Mouse (Mus musculus): Measurements from ENCODE around the gene Map4k3.
"Not testable (repeated sequence)": the region's sequence is repeated elsewhere in the genome, so short reads cannot be mapped to it uniquely, and the experiment has no call there.

The Map4k3 gene

DNA sequence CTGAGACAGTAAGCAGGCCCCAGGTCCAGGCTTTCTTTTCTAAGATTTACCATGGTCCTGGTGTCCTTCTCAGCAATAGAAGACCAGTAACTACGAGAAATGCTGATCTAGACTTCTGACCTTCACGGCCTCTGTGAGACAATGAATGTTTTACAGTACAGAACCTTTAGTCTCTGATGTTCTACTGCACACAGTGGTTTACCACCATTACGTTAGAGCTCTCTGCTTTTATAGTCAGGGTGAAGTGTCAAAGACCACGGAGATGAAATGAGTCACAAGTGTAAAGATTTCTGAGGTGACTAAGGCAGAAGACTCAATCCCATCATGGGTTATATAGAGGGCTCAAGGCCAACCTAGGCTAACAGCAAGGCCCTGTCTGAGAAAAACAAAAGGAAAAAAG lies 95.9 kb downstream of the Map4k3 start:
- no peak for DNase-seq (ENCODE audit: low spot score)

DNA sequence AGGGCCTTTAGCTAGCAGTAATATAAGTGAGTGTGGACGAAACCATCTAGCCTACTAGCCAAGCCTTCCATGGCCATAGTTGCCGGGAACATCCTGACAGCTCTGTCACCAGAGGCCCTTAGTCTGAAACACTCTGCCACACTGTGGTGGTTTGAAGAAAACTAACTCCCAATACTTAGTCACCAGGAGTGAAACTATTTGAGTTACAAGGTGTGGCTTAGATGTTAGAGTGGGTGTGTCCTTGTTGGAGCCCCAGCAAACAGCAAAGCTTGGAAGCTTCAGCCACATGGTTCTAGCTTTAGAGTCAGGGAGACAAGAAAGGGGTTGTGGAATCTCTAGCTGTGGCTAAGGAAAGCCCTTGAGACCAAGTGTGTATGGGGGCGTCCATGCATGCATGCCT lies 97.3 kb downstream of the Map4k3 start:
- no peak for DNase-seq (ENCODE audit: low spot score)

DNA sequence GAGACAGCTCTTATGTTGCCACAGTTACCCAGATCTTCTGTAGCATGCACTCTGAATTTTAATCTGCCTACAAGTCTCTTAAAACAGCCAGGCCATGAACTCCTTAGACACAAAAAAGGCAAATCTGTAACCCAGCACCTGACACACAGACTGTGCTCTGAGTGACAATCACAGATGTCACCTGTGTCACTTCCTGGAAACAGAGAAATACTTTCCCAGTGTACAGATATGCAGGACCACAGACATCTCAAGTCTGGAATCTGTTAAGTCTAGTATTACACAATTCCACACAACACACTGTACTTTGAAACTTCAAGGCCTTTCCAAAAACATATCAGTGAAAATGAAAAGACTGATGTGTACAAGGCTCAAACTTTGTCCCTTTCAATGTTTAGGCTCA lies 103.3 kb downstream of the Map4k3 start:
- DNase-seq (ENCODE audit: low spot score): no peak

DNA sequence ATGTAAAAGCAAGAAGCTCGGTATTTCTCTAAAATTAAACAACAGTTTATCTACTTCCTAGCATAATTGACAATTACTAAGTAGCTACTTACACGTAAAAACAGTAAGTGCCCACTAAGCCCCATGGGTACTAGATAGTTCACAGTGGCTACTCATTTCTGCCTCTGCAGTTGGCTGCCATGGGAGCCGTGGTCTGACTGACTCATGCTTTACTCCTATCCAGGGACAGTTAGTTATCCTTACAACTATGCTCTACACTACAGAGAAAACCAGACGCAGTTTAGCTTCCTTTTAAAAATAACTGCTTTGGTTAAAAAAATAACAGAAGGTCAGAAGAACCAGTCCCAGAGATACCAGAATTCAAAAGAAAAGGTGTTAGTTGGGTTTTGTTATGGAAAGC lies 106.6 kb downstream of the Map4k3 start:
- no peak for DNase-seq (ENCODE audit: low spot score)

DNA sequence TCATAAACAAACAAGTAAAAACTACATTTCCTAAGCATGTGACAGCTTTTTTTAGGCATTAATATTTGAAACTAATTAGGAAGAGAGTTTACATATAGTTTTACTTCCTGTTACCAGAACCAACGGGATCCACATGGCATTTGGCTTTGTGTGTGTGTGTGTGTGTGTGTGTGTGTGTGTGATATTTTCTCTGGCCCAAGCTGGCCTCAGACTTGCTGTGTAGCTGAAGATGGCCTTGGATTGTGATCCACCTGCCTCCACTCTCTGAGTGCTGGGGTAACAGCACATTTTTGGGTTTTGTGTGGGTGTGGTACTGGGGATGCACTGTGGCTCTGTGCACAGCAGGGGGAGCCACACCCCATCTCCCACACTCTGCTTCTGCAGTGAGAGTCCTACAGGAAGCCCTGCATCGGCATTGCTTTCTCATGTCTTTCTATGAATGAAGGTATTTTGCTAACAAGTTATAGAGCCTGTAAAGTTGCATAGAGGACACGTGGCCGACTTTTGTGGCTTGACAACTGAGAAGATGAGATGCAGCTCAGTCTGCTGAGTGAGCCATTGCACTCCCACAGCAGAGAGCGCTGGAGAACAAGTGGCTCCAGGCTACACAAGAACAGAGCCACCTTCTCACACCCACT lies 107.4 kb downstream of the Map4k3 start:
- peak; percentile 53 for DNase-seq (ENCODE audit: low spot score)

DNA sequence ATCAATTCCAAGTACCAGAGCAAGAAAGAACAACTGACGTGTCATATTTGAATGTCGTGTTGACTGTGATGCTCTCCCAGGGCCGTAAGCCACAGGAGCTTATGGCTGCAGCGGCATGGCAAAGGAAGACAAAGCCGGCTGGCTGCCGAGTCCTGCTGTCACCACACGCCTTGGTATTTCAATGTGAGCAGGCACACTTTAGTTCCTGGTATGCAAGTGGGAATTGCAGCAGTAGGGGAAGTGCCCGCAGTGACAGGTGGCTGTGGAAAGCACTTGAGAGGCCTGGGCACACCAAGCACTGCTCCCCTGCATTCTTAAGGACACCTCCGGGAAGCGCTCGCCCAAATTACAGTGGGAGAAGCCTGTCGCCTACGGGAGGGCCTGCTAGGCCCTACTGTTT lies 108.7 kb downstream of the Map4k3 start:
- DNase-seq (ENCODE audit: low spot score): no peak

DNA sequence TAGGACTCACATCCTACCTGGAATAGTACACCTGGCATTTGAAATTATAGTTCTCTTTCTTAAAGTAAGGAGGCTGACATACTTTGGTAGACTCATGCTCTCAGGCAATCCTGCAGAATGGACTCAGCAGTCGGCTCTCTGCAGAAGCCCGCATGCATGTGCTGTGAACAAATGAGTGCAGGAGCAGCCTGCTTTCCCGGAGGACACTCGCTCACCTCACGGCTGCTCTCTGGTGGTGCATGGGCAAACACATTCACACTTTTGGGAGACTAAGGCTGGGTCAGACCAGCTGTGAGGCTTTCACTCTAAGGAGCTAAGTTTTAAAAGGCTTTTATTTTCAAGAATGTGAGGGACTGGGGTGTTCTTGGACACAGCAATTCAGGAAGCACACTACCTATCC lies 109.4 kb downstream of the Map4k3 start:
- DNase-seq (ENCODE audit: low spot score): no peak

DNA sequence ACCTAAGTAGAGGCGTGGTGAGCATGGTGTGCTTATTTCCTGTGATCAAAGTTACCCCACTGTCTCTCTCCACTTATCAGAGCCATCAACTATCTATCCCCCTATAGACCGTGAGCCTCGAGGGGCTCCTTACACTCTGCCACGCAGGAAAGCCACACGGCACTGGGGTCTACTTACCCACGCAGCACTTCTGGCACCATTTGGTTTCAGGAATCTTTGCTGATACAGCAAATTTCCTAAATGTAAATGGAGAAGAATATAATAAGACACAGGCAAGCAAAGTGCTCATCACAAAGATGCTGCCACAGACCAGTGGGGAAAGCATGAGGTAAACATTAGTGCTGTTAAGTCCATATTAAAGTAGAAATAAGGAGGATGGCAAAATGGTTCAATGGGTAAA lies 124.5 kb downstream of the Map4k3 start:
- DNase-seq (ENCODE audit: low spot score): no peak

DNA sequence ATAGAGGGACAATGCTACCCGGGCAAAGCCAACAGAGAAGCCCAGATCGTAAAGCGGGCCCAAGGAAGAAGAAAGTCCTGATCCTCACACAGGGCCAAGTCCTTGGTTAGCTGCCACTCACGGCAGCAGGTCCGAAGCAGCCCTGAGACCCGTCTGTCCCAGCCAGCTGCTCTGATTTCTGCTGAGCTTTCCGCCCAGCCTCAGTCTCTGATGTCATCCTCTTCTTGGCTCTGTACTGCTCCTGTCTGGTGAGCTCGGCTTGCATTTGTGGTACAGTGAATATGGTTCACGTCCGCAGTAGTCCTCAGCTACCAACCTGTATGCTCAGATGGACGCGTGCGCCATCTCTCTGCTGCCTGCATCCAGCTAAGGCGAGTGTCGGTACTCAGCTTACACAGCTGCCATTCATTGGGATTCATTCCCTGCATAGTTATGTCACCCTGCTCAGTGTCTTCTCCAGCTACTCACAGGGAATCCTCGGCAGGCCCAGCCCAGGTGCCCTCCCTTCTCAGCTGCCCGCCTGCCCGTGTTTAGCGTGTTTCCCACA lies 125.1 kb downstream of the Map4k3 start:
- DNase-seq (ENCODE audit: low spot score): no peak

DNA sequence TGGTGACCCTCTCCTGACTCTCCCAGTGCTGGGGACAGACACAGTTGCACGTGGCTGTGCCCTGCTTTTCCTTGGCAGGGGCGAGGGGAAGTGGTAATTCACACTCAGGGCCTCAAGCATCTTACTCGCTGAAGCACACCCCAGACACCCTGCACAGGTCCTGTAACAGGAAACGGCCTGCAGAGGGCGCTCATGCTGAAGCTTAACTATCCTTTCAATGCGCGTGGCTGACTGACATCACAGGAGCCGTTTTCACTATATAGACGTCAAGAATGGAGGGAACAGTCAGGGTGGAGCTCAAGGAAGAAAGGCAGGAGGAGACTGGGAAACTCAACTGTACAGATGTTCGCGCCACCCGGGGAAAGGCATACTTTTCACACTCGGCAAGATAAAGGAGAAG lies 126.9 kb downstream of the Map4k3 start:
- DNase-seq (ENCODE audit: low spot score): peak; percentile 18

DNA sequence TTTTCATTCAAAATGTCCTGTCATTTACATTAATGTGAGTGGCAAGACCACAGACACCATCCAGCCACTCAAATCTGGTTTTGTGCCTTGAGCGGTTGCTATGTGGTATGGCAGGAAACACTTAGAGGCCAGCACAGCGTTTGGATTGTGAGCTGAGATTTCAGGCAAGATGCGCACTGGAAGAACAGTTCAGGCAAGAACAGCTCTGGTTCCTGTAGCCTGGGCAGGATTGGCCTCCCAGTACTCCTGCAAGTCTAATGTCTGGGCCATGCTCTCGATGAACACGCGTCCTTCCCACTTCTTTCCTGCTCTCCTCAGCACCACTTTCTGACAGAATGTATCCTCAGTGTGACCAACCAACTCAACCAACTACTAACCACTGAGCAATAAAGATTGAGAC lies 145.2 kb downstream of the Map4k3 start:
- DNase-seq (ENCODE audit: low spot score): no peak

DNA sequence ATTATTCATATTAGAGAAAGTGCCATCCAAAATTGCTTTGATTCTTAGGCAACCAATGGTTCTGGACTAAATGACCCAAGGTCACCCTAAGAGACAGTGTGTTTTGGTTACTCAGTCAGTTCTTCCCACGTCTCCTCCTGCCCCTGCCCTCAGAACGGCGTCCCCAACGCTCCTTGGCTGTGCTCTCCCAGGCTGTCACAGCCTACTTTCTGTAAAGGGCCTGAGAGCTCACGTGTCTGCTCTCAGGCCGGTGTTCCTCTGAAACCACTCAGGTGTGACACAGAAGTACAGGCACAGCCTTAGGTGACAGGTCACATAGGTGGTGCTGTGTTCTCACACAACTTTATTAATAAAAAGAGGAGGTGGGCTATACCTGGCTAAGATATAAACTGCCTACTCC lies 148.4 kb downstream of the Map4k3 start:
- DNase-seq (ENCODE audit: low spot score): no peak

DNA sequence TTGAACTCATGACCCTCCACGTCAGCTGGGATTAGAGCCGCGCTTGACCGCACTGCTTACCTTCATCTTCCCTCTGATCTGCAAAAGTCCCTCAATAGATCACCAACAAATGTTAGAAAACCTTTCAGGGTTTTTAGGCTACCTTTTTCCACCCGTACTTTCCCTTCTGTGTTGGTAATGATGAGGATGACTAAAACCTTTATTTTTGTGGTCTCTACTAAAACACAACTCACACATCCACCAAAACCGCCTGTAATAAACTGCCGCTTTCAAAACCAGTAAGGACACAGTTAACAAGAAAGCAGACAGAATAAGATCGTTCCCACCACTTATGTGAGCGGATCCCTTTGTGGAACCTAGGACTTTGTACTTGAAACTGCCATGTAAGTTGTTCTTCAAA lies 149.2 kb downstream of the Map4k3 start:
- no peak for DNase-seq (ENCODE audit: low spot score)

DNA sequence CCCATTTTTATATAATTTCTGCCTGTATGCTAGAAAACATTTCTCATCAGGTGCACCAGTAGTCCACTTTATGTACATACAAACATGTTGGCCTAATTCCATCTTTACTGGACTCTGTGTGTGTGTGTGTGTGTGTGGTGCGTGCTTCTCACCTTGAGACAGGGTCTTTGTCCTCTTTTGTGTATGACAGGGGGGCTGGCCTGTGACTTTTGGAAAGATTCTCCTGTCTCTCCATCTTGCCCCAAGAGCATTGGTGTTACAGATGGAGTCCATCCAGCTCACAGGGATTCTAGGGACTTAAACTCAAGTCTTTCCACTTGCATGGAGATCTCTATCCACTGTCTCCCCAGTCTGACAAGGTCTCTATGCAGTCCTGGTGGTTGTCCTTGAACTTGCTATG lies 150.2 kb downstream of the Map4k3 start:
- DNase-seq (ENCODE audit: low spot score): no peak

DNA sequence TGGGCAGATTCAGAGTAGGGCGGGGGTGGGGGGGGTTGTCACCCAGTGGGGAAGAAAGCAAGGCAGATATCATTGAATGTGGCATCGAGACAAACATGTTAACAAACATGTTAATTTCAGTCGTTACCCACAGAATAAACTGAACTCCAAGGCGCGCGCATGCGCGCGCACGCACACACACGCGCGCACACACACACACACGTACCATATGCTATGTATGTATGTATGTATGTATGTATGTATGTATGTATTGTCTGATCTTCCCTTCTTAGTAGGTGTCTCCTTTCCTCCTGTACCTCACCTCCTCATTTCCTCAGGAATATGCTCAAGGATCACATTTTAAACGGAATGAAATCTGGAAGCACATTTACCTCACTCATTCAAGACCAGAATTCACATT lies 150.6 kb downstream of the Map4k3 start, which contains the start of gene Cdkl4:
Gene Cdkl4 (minus strand): TSS at position 175 of the 400 bp plus-strand sequence.
- no peak for DNase-seq (ENCODE audit: low spot score)

DNA sequence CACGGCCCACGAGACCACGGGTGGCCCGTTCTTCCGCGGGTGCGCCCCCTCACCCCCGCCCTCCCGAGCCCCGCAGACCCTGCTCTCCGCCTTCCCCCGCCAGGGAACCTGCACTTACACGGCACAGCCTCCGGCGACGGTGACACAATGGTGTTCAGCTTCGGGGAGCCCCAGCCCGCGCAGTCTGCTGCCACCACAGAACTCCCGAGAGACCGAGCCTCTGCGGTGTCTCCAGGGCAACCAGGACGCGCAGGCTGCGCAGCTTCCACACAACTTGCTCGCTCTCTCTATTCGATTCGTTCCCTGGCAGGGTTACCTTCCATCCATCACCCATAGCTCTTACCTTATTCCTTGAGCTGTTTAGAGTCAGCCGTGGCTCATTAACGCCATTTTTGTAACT lies 151.1 kb downstream of the Map4k3 start:
- peak; percentile 21 for DNase-seq (ENCODE audit: low spot score)

DNA sequence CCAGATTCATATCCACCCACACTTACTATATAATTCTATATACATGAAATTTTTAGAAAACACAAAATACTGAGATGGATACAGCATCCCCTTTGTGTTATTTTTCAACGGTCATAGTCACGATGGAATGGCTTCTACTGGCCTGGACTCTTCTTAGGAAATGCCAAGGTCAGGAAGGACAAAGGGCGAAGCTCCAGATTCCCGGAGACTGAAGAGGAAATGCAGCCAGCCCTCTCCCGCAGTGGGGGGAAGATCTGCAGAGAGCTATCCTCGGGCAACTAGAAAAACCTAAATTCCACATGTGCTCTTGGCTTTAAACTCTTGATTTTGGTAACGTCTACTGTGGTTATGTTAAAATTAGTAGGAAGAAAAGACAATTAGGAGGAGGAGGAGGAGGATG lies 153.3 kb downstream of the Map4k3 start:
- DNase-seq (ENCODE audit: low spot score): no peak

DNA sequence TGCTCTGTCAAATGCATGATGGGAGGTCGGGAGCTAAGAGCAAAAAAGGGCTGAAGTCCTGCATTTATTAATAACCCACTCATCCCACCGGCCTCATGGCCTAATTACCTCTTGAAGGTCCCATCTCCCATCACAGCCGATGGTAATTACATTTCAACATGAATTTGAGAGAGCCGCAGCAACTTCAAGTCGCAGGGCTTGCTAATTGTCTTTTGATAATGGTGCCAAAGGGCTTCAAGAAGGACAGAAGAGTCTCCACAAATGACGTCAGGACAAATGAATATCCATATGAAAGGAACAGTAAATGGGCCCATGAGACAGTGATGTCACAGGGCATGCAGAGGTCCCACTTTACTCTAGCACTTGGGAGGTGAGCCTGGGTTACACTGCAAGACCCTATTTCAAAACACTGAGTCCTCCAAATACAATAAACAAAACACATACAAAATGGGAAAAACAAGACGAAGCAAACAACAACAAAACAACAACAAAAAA lies 153.8 kb downstream of the Map4k3 start:
- no peak for DNase-seq (ENCODE audit: low spot score)

DNA sequence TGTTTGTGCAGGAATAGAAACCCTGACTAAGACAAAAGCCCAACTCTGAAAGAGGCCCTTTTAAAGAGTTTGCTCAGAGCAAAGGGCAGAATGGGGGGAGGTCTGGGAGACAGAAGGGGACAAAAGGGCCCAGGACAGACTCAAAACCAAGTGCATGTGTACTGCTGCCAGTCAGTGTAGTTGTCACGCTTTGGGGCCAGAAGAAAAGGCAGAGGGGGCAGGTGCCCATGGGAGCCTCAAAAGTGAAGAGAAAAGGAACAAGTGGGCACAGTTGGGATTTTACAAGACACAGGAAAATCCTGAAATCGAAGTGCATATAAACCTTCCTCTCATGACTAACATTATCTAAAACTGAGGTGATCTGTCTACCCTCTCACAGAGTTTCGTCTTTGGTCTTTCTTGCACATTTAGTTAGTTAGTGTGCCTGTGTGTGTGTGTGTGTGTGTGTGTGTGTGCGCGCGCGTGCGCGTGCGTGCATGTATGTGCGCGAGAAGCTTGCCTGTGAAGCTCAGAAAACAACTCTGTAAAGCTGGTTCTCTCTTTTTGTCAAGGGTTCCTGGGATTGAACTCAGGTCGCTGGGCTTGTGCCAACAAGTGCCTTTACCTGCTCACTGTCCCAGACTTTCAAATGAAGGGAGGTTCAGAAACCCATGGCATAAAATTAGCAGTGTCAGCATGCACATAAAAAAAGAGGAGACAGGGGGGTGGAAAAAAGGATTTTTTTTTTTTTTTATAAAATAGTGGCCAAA lies 155.9 kb downstream of the Map4k3 start:
- DNase-seq (ENCODE audit: low spot score): no peak

DNA sequence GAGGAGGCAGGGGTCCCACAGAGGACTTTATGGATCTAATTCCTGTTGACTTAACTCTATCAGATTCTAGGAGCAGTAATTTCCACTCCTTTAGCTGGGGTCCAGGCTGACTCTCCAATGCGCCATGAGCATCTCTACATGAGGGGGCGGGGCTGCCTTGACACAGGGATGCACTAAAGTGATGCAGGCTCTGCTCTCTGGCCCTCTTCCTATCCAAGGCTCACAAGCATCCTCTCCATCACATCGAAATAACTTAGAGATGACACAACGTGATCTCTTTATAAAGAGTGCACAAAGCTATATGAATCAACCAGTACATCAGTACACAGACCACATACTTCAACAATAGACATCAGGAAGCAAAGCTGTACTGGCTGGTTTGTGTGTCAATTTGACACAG lies 156.8 kb downstream of the Map4k3 start:
- DNase-seq (ENCODE audit: low spot score): no peak

DNA sequence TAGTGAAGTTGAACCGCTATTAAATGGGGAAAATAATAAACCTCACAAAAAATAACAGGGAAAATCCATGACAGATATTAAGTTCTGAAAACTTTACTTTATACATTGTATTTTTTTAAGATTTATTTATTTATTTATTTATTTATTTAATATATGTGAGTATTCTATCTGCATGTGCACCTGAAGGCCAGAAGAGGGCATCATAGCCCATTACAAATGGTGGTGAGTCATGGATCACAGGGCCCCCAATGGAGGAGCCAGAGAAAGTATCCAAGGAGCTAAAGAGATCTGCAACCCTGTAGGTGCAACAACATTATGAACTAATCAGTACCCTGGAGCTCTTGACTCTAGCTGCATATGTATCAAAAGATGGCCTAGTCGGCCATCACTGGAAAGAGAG lies 158.6 kb downstream of the Map4k3 start:
- not testable (repeated sequence) for DNase-seq (ENCODE audit: low spot score)

DNA sequence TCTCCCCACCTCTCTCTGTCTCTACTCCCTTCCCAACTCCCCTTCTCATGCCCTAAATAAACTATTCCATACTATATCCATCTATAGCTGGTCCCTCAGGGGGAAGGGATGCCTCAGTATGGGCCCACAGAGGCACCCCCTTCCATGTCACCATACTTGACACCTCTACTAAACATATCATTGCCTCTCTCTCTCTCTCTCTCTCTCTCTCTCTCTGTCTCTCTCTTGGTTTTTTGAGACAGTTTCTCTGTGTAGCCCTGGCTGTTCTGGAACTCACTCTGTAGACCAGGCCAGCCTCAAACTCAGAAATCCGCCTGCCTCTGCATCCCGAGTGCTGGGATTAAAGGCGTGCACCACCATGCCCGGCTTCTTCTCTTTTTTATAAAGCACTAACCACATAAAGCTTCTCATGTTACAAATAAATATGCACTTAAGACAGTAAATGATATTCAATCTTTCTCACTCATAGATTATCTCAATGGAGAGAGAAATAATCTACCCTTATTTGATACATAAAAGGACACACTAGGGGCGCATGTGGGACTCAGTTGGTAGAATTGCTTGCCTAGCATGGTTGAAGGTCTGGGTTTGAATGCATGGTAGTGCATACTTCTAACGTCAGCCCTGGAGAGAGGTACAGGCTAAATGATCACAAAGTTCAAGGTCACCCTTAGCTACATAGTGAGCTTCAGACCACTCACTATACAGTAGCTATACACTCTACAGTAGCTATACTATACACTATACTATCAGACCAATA lies 159.3 kb downstream of the Map4k3 start:
- no peak for DNase-seq (ENCODE audit: low spot score)

DNA sequence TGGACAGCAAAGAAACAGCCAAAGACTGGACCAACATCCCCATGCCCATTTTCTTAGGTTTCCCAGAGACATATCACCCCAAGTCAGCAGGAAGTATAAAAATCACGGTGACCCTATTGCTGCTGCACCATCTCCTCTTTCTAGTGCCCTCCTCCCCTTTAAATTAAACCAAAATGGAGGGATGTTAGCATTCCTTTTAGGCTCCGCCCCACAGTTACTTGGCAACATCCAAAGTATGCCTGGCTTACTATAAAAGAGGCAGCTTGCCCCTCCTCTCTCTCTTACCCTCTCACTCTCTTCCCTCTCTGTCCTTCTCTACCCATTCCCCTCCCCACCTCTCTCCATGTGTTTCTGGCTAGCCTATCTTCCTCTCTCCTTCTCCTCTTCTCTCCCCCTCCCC lies 159.8 kb downstream of the Map4k3 start:
- DNase-seq (ENCODE audit: low spot score): no peak
